Mouse (Mus musculus): ENCODE data around the gene Nudt3. TPM values are rescaled to one million over a fixed set of nuclear protein-coding genes. Genes with fewer than 3 reads are reported as not detected.

Gene Nudt3
- 86.3 and 110 TPM in 2 replicates for polyA plus RNA-seq (2012; rRNA removed)

- 7% methylated on average over 89 of the region's 91 CpGs for WGBS
Measured at GRCm38 (mm10) chr17:27623360-27624326, at the start of gene Nudt3. Gene Nudt3, minus strand, starts transcription at chr17:27623495.

GRCm38 (mm10) chr17:27671720-27672119, 48.4 kb upstream of the Nudt3 start:
- no peak for DNase-seq

More at GRCm38 (mm10) chr17:27623360-27624326, at the start of gene Nudt3:
- Histone ChIP-seq H3K4me1 (replicated peaks; ENCODE audit: control insufficient read depth, insufficient read depth, low read length) (peaks cover 12% of the 10 kb centered on the region), H3K27ac (ENCODE audit: control insufficient read depth, insufficient read depth, low read length) (no peak within 1 kb of the TSS), H3K36me3 (ENCODE audit: control insufficient read depth, insufficient read depth, low read length) (no peaks in the 10 kb centered on the region), H3K4me3 (ENCODE audit: control insufficient read depth, insufficient read depth, low read length) (peak within 1 kb of the TSS; percentile 76), H3K27me3 (ENCODE audit: control insufficient read depth, insufficient read depth, low read length) (no peaks in the 10 kb centered on the region)
- DNase-seq: peak; percentile 89
- TF ChIP-seq CTCF (IDR thresholded peaks at IDR 0.05; ENCODE audit: borderline replicate concordance, control insufficient read depth, extremely low read depth, insufficient read depth, low read length, poor library complexity): peak; percentile 61; the same call in 1 of the 2 replicates
- peak; percentile 89 for TF ChIP-seq POLR2A (IDR thresholded peaks at IDR 0.05; ENCODE audit: control insufficient read depth, extremely low read depth, insufficient read depth, low read length, poor library complexity)

GRCm38 (mm10) chr17:27658767-27659166, 35.5 kb upstream of the Nudt3 start:
- no peak for DNase-seq
- no peaks in the 10 kb centered on the region for H3K27me3 ChIP-seq (ENCODE audit: control insufficient read depth, insufficient read depth, low read length)
- WGBS: 87% methylated on average over 7 of the region's 7 CpGs
- no peak overlapping the region for H3K27ac ChIP-seq (ENCODE audit: control insufficient read depth, insufficient read depth, low read length)
- TF ChIP-seq CTCF (IDR thresholded peaks at IDR 0.05; ENCODE audit: borderline replicate concordance, control insufficient read depth, extremely low read depth, insufficient read depth, low read length, poor library complexity) (no peak), POLR2A (IDR thresholded peaks at IDR 0.05; ENCODE audit: control insufficient read depth, extremely low read depth, insufficient read depth, low read length, poor library complexity) (no peak)
- H3K4me1 ChIP-seq (replicated peaks; ENCODE audit: control insufficient read depth, insufficient read depth, low read length): peaks cover 26% of the 10 kb centered on the region
- H3K4me3 ChIP-seq (ENCODE audit: control insufficient read depth, insufficient read depth, low read length): no peak overlapping the region
- H3K36me3 ChIP-seq (ENCODE audit: control insufficient read depth, insufficient read depth, low read length): no peaks in the 10 kb centered on the region

More at GRCm38 (mm10) chr17:27671720-27672119, 48.4 kb upstream of the Nudt3 start:
- no peak overlapping the region for H3K27ac ChIP-seq (ENCODE audit: control insufficient read depth, insufficient read depth, low read length)
- H3K4me1 ChIP-seq (replicated peaks; ENCODE audit: control insufficient read depth, insufficient read depth, low read length): no peaks in the 10 kb centered on the region
- no peaks in the 10 kb centered on the region for H3K27me3 ChIP-seq (ENCODE audit: control insufficient read depth, insufficient read depth, low read length)
- H3K4me3 ChIP-seq (ENCODE audit: control insufficient read depth, insufficient read depth, low read length): no peak overlapping the region
- no peaks in the 10 kb centered on the region for H3K36me3 ChIP-seq (ENCODE audit: control insufficient read depth, insufficient read depth, low read length)
- 82% methylated on average over 6 of the region's 6 CpGs for WGBS
- TF ChIP-seq CTCF (IDR thresholded peaks at IDR 0.05; ENCODE audit: borderline replicate concordance, control insufficient read depth, extremely low read depth, insufficient read depth, low read length, poor library complexity): no peak; the same call in 1 of the 2 replicates
- no peak for TF ChIP-seq POLR2A (IDR thresholded peaks at IDR 0.05; ENCODE audit: control insufficient read depth, extremely low read depth, insufficient read depth, low read length, poor library complexity)

GRCm38 (mm10) chr17:27657123-27657522, 33.8 kb upstream of the Nudt3 start:
- no peak overlapping the region for H3K4me3 ChIP-seq (ENCODE audit: control insufficient read depth, insufficient read depth, low read length)
- H3K27me3 ChIP-seq (ENCODE audit: control insufficient read depth, insufficient read depth, low read length): no peaks in the 10 kb centered on the region

GRCm38 (mm10) chr17:27656414-27656813, 33.1 kb upstream of the Nudt3 start:
- peaks cover 36% of the 10 kb centered on the region for H3K4me1 ChIP-seq (replicated peaks; ENCODE audit: control insufficient read depth, insufficient read depth, low read length)
- H3K27ac ChIP-seq (ENCODE audit: control insufficient read depth, insufficient read depth, low read length): no peak overlapping the region
- H3K4me3 ChIP-seq (ENCODE audit: control insufficient read depth, insufficient read depth, low read length): peak overlapping the region; percentile 64
- 9% methylated on average over 5 of the region's 5 CpGs for WGBS
- TF ChIP-seq CTCF (IDR thresholded peaks at IDR 0.05; ENCODE audit: borderline replicate concordance, control insufficient read depth, extremely low read depth, insufficient read depth, low read length, poor library complexity): no peak
- no peak for TF ChIP-seq POLR2A (IDR thresholded peaks at IDR 0.05; ENCODE audit: control insufficient read depth, extremely low read depth, insufficient read depth, low read length, poor library complexity)
- DNase-seq: no peak
- no peaks in the 10 kb centered on the region for H3K36me3 ChIP-seq (ENCODE audit: control insufficient read depth, insufficient read depth, low read length)
- no peaks in the 10 kb centered on the region for H3K27me3 ChIP-seq (ENCODE audit: control insufficient read depth, insufficient read depth, low read length)

More at GRCm38 (mm10) chr17:27657123-27657522, 33.8 kb upstream of the Nudt3 start:
- H3K27ac ChIP-seq (ENCODE audit: control insufficient read depth, insufficient read depth, low read length): no peak overlapping the region
- 59% methylated on average over 8 of the region's 8 CpGs for WGBS
- no peaks in the 10 kb centered on the region for H3K36me3 ChIP-seq (ENCODE audit: control insufficient read depth, insufficient read depth, low read length)
- DNase-seq: no peak
- TF ChIP-seq POLR2A (IDR thresholded peaks at IDR 0.05; ENCODE audit: control insufficient read depth, extremely low read depth, insufficient read depth, low read length, poor library complexity) (no peak), CTCF (IDR thresholded peaks at IDR 0.05; ENCODE audit: borderline replicate concordance, control insufficient read depth, extremely low read depth, insufficient read depth, low read length, poor library complexity) (no peak)
- H3K4me1 ChIP-seq (replicated peaks; ENCODE audit: control insufficient read depth, insufficient read depth, low read length): peaks cover 29% of the 10 kb centered on the region

- peak; percentile 72 for DNase-seq
- 1% methylated on average over 14 of the region's 14 CpGs for WGBS
- H3K36me3 ChIP-seq (ENCODE audit: control insufficient read depth, insufficient read depth, low read length): no peaks in the 10 kb centered on the region
- H3K4me3 ChIP-seq (ENCODE audit: control insufficient read depth, insufficient read depth, low read length): peak overlapping the region; percentile 64
- TF ChIP-seq POLR2A (IDR thresholded peaks at IDR 0.05; ENCODE audit: control insufficient read depth, extremely low read depth, insufficient read depth, low read length, poor library complexity) (no peak), CTCF (IDR thresholded peaks at IDR 0.05; ENCODE audit: borderline replicate concordance, control insufficient read depth, extremely low read depth, insufficient read depth, low read length, poor library complexity) (no peak)
- H3K27ac ChIP-seq (ENCODE audit: control insufficient read depth, insufficient read depth, low read length): no peak overlapping the region
- H3K4me1 ChIP-seq (replicated peaks; ENCODE audit: control insufficient read depth, insufficient read depth, low read length): peaks cover 36% of the 10 kb centered on the region
- H3K27me3 ChIP-seq (ENCODE audit: control insufficient read depth, insufficient read depth, low read length): no peaks in the 10 kb centered on the region
Measured at GRCm38 (mm10) chr17:27656011-27656399, 32.7 kb upstream of the Nudt3 start.
